Mouse (Mus musculus): ENCODE data around the gene Dnase1l3. TPM values are rescaled to one million over a fixed set of nuclear protein-coding genes. Genes with fewer than 3 reads are reported as not detected.

Gene Dnase1l3
- polyA plus RNA-seq, 2 experiments: 0.68 to 2.1 TPM

DNA sequence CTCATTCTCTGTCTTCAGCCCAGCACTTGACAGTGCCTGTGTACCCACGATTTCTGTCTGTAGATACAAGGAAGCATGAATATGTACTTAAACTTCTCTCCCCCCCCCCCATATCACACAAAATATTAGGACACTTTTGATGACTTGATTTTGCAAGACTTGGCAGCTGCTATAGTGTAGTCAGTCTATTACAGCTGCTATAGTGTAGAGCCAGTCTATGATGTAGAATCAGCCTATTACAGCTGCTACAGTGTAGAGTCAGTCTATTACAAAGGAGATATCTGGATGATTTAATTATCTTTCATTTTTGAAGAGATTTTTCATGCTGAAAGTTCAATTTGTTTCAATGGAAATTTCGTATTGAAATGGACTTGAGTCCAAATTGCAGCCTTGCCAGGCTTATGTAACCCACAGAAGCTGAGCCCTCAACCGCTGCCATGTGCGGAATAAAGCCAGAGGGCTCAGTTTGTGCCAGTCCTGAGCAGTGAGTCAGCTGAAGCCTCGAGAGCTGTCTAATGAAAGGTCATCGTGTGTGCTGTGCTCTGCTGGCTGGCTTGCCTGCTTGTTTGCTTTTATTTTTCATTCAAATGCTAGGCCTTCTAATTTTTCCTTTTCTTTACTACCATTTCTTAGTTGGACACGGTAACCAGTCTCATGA lies 44.5 kb upstream of the Dnase1l3 start:
- Histone ChIP-seq H3K27me3 (ENCODE audit: control insufficient read depth, insufficient read depth, low read length) (no peaks in the 10 kb centered on the region), H3K4me3 (ENCODE audit: insufficient read depth in 1 of 2, low read depth in 2 of 2, low read length in 2 of 2) (no peak overlapping the region), H3K9me3 (ENCODE audit: control insufficient read depth, low read length) (no peaks in the 10 kb centered on the region), H3K27ac (no peak overlapping the region), H3K4me2 (ENCODE audit: low read depth) (no peak overlapping the region), H3K4me1 (replicated peaks; ENCODE audit: control insufficient read depth in 2 of 2, insufficient read depth in 2 of 2, low read length in 1 of 2) (no peaks in the 10 kb centered on the region), H3K9ac (replicated peaks) (no peak overlapping the region), H3K36me3 (replicated peaks; ENCODE audit: control insufficient read depth, insufficient read depth, low read depth) (no peaks in the 10 kb centered on the region)
- DNase-seq (ENCODE audit: low read depth in 3 of 3, low spot score in 3 of 3) (no peak), ATAC-seq (ENCODE audit: insufficient read depth) (no peak)
- TF ChIP-seq CTCF (IDR thresholded peaks at IDR 0.05; ENCODE audit: low read depth) (no peak), EP300 (IDR thresholded peaks at IDR 0.05; ENCODE audit: low read depth) (no peak)
- 57% methylated on average over 7 of the region's 7 CpGs for WGBS (ENCODE audit: insufficient replicate concordance)

GRCm38 (mm10) chr14:8038150-8038549 lies 43.8 kb upstream of the Dnase1l3 start:
- ATAC-seq (ENCODE audit: insufficient read depth) (no peak), DNase-seq (ENCODE audit: low read depth in 3 of 3, low spot score in 3 of 3) (no peak)
- Histone ChIP-seq H3K27ac (no peak overlapping the region), H3K27me3 (ENCODE audit: control insufficient read depth, insufficient read depth, low read length) (no peaks in the 10 kb centered on the region), H3K9me3 (ENCODE audit: control insufficient read depth, low read length) (no peaks in the 10 kb centered on the region), H3K4me1 (replicated peaks; ENCODE audit: control insufficient read depth in 2 of 2, insufficient read depth in 2 of 2, low read length in 1 of 2) (no peaks in the 10 kb centered on the region), H3K4me2 (ENCODE audit: low read depth) (no peak overlapping the region), H3K4me3 (ENCODE audit: insufficient read depth in 1 of 2, low read depth in 2 of 2, low read length in 2 of 2) (no peak overlapping the region), H3K9ac (replicated peaks) (no peak overlapping the region), H3K36me3 (replicated peaks; ENCODE audit: control insufficient read depth, insufficient read depth, low read depth) (no peaks in the 10 kb centered on the region)
- 15% methylated on average over 5 of the region's 5 CpGs for WGBS (ENCODE audit: insufficient replicate concordance)
- no peak for TF ChIP-seq CTCF (IDR thresholded peaks at IDR 0.05; ENCODE audit: low read depth)
- no peak for TF ChIP-seq EP300 (IDR thresholded peaks at IDR 0.05; ENCODE audit: low read depth)

GRCm38 (mm10) chr14:8036406-8036805 lies 42.0 kb upstream of the Dnase1l3 start:
- Histone ChIP-seq H3K4me3 (ENCODE audit: insufficient read depth in 1 of 2, low read depth in 2 of 2, low read length in 2 of 2) (no peak overlapping the region), H3K27ac (no peak overlapping the region), H3K27me3 (ENCODE audit: control insufficient read depth, insufficient read depth, low read length) (no peaks in the 10 kb centered on the region), H3K4me1 (replicated peaks; ENCODE audit: control insufficient read depth in 2 of 2, insufficient read depth in 2 of 2, low read length in 1 of 2) (no peaks in the 10 kb centered on the region), H3K9me3 (ENCODE audit: control insufficient read depth, low read length) (no peaks in the 10 kb centered on the region), H3K36me3 (replicated peaks; ENCODE audit: control insufficient read depth, insufficient read depth, low read depth) (no peaks in the 10 kb centered on the region), H3K4me2 (ENCODE audit: low read depth) (no peak overlapping the region), H3K9ac (replicated peaks) (no peak overlapping the region)
- ATAC-seq (ENCODE audit: insufficient read depth): no peak
- 75% methylated on average over 5 of the region's 5 CpGs for WGBS (ENCODE audit: insufficient replicate concordance)
- no peak for TF ChIP-seq EP300 (IDR thresholded peaks at IDR 0.05; ENCODE audit: low read depth)
- TF ChIP-seq CTCF (IDR thresholded peaks at IDR 0.05; ENCODE audit: low read depth): no peak
- DNase-seq (ENCODE audit: low read depth in 3 of 3, low spot score in 3 of 3): no peak

DNA sequence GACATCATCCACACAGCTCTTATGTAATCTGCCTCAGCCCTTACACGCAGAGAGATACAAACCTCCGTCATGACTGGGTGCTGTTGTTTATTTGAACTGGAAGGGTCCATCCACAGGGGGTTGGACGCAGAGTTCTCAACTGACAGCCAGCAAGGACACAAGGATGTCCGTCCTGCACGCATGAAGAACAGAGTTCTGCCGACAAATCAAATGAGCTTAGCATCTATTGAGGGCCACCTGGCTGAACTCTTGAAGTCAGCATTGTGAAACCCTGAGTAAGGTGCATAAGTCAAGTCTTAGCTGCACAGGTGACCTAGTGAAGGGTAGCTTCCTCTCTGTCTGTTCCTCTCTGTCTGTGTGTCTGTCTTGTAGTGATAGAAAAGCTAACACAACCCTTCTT lies 41.6 kb upstream of the Dnase1l3 start:
- 68% methylated on average over 6 of the region's 6 CpGs for WGBS (ENCODE audit: insufficient replicate concordance)
- Histone ChIP-seq H3K4me2 (ENCODE audit: low read depth) (no peak overlapping the region), H3K9me3 (ENCODE audit: control insufficient read depth, low read length) (no peaks in the 10 kb centered on the region), H3K4me1 (replicated peaks; ENCODE audit: control insufficient read depth in 2 of 2, insufficient read depth in 2 of 2, low read length in 1 of 2) (no peaks in the 10 kb centered on the region), H3K27ac (no peak overlapping the region), H3K9ac (replicated peaks) (no peak overlapping the region), H3K4me3 (ENCODE audit: insufficient read depth in 1 of 2, low read depth in 2 of 2, low read length in 2 of 2) (no peak overlapping the region), H3K36me3 (replicated peaks; ENCODE audit: control insufficient read depth, insufficient read depth, low read depth) (no peaks in the 10 kb centered on the region), H3K27me3 (ENCODE audit: control insufficient read depth, insufficient read depth, low read length) (no peaks in the 10 kb centered on the region)
- TF ChIP-seq EP300 (IDR thresholded peaks at IDR 0.05; ENCODE audit: low read depth) (no peak), CTCF (IDR thresholded peaks at IDR 0.05; ENCODE audit: low read depth) (no peak)
- no peak for ATAC-seq (ENCODE audit: insufficient read depth)
- no peak for DNase-seq (ENCODE audit: low read depth in 3 of 3, low spot score in 3 of 3)

DNA sequence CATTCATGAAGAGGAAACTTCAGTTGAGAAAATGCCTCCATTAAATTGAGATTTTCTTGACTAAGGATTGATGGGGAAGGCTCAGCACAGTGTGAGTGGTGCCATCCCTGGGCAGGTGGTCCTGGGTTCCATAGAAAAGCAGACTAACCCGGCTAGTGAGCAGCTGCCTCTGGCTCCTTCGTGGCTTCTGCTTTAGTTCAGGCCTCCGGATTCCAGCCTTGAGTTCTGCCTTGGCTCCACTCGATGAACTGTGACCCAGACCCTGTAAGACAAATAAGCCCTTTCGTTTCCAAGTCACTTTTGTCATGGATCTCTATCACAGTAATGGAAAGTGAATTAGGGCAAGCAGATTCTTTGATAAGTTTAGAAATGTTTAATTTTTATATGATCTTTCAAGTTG lies 40.2 kb upstream of the Dnase1l3 start:
- H3K9me3 ChIP-seq (ENCODE audit: control insufficient read depth, low read length): no peaks in the 10 kb centered on the region
- H3K9ac ChIP-seq (replicated peaks): no peak overlapping the region
- no peak overlapping the region for H3K4me3 ChIP-seq (ENCODE audit: insufficient read depth in 1 of 2, low read depth in 2 of 2, low read length in 2 of 2)
- H3K4me1 ChIP-seq (replicated peaks; ENCODE audit: control insufficient read depth in 2 of 2, insufficient read depth in 2 of 2, low read length in 1 of 2): no peaks in the 10 kb centered on the region
- no peak for TF ChIP-seq EP300 (IDR thresholded peaks at IDR 0.05; ENCODE audit: low read depth)
- TF ChIP-seq CTCF (IDR thresholded peaks at IDR 0.05; ENCODE audit: low read depth): no peak
- no peaks in the 10 kb centered on the region for H3K27me3 ChIP-seq (ENCODE audit: control insufficient read depth, insufficient read depth, low read length)
- ATAC-seq (ENCODE audit: insufficient read depth) (no peak), DNase-seq (ENCODE audit: low read depth in 3 of 3, low spot score in 3 of 3) (no peak)
- H3K27ac ChIP-seq: no peak overlapping the region
- no peaks in the 10 kb centered on the region for H3K36me3 ChIP-seq (replicated peaks; ENCODE audit: control insufficient read depth, insufficient read depth, low read depth)
- WGBS (ENCODE audit: insufficient replicate concordance): 50% methylated on average over 5 of the region's 5 CpGs
- no peak overlapping the region for H3K4me2 ChIP-seq (ENCODE audit: low read depth)
